Mouse (Mus musculus) MEL (cell line): Measurements from ENCODE around the gene Ppib.

ENCODE experiments used
- CHD2 ChIP-seq: IDR thresholded peaks from 2 replicates; pipeline ENCODE4 v1.6.1; 2011; ENCODE audit warnings: low read length, improper control_type of control experiment
- CTCF ChIP-seq, 3 experiments: IDR thresholded peaks in 2 of 3; conservative IDR thresholded peaks in 1 of 3; 2 replicates each; pipeline ENCODE4 v1.5.1; 2011 to 2012; ENCODE audit warnings: low read length in 3 of 3, low read depth in 2 of 3, mild to moderate bottlenecking in 2 of 3, improper control_type of control experiment in 1 of 3, inconsistent platforms in 1 of 3, mixed read lengths in 1 of 3, moderate library complexity in 1 of 3; ENCODE audit not compliant: control insufficient read depth in 1 of 3, insufficient read depth in 1 of 3, poor library complexity in 1 of 3, severe bottlenecking in 1 of 3
- EP300 ChIP-seq, 2 experiments: IDR thresholded peaks; 2 replicates each; pipeline ENCODE4 v1.6.1; 2011; ENCODE audit warnings: improper control_type of control experiment in 2 of 2, low read length in 2 of 2, low read depth in 1 of 2, mild to moderate bottlenecking in 1 of 2
- GATA1 ChIP-seq: IDR thresholded peaks from 2 replicates; pipeline ENCODE4 v1.6.1; 2011; ENCODE audit warnings: low read depth, low read length, improper control_type of control experiment
- MAFK ChIP-seq: IDR thresholded peaks from 2 replicates; pipeline ENCODE4 v1.6.1; 2011; ENCODE audit warnings: low read depth, mild to moderate bottlenecking, low read length, improper control_type of control experiment, borderline replicate concordance
- SIN3A ChIP-seq: IDR thresholded peaks from 2 replicates; pipeline ENCODE4 v1.6.1; 2012; ENCODE audit warnings: low read length, improper control_type of control experiment, inconsistent platforms
- UBTF ChIP-seq: IDR thresholded peaks from 2 replicates; pipeline ENCODE4 v1.6.1; 2012; ENCODE audit warnings: low read depth, mild to moderate bottlenecking, inconsistent platforms, low read length, improper control_type of control experiment, moderate library complexity, borderline replicate concordance; ENCODE audit not compliant: insufficient read depth
- USF1 ChIP-seq: IDR thresholded peaks from 2 replicates; pipeline ENCODE4 v1.6.1; 2014; ENCODE audit warnings: low read depth, mild to moderate bottlenecking, inconsistent platforms, low read length, improper control_type of control experiment, moderate library complexity
- ZMIZ1 ChIP-seq: IDR thresholded peaks from 2 replicates; pipeline ENCODE4 v1.6.1; 2012; ENCODE audit warnings: low read depth, mild to moderate bottlenecking, inconsistent platforms, low read length, improper control_type of control experiment, moderate library complexity

GRCm38 (mm10) chr9:66051493-66051892 lies 8.5 kb upstream of the Ppib start:
- TF ChIP-seq UBTF = no peak
- no peak for TF ChIP-seq ZMIZ1
- no peak for TF ChIP-seq CTCF (IDR thresholded peaks at IDR 0.05 in 2 of 3, conservative IDR thresholded peaks at IDR 0.05 in 1 of 3; ENCODE audit: control insufficient read depth in 1 of 3, insufficient read depth in 1 of 3, low read depth in 2 of 3, low read length in 3 of 3, poor library complexity in 1 of 3, severe bottlenecking in 1 of 3)
- no peak for TF ChIP-seq SIN3A
- TF ChIP-seq CHD2 = no peak
- no peak for TF ChIP-seq EP300 (IDR thresholded peaks at IDR 0.05; ENCODE audit: low read depth in 1 of 2, low read length in 2 of 2)
- no peak for TF ChIP-seq MAFK
- no peak for TF ChIP-seq USF1
- no peak for TF ChIP-seq GATA1
